Mouse (Mus musculus) brain, adult 2 months (tissue): ENCODE measurements at regions not wholly inside any gene's neighbourhood (a gene's known extent, or its start where the extent isn't known, plus 50 kb on each side); places are given as distances from the start of the nearest gene placed in this dataset.

ENCODE experiments used
- DNase-seq: peaks from one replicate; pipeline ENCODE4 v3.0.0; 2011; ENCODE audit warnings: low read depth, low spot score

- no peak for DNase-seq
These were observed 367.5 kb upstream of the Cited2 start for GRCm38 (mm10) chr10:17355476-17355875.

GRCm38 (mm10) chr10:17356041-17356440 lies 367.0 kb upstream of the Cited2 start:
- DNase-seq = peak; percentile 34

DNA sequence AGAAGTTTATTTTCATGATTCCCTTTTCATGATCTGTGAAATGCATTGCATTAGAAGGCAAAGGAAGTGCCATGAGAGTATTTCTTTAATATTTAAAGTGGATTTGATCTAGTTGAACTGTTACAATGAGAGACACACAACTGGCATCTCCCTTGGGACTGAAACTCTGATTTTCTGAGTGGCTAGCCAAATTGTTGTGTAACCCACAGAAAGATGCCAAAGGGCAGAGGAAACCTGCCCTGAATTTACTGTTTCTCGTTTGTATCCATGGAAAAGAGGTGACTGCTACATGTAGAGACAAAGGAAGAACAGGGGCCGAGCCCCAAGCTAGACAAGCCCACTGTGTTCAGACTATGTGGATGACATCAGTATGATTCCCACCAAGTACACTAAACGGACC lies 360.4 kb upstream of the Cited2 start:
- DNase-seq = no peak

DNA sequence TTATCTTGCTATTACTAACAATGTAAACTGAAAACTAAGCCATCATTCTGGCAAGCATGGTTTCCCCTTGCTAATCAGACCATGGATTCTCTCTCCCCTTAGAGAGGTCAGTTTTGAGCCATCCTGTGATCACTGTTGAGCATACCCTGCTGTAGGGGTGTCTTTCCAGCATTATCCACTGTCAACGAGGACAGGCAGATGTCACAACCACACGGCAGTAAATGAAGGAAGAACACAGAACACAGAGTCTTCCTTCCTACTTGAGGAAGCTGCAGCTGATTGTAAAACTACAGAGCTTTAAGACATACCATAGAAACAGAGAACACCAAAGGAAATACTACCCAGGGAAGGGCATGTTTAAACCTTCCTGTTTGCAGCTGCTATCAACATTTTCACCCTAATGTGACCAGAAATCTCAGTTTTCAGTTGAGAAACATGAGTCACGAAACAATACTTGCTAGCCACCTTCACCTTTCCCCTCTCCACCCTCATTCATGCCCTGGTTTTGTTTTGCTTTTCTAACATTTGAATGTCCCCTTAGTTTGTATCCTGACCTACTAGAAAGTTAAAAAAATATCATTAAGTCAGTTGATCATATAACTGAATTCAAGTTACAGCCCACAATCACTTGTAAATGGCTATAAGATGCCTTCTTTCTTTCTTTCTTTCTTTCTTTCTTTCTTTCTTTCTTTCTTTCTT lies 356.8 kb upstream of the Cited2 start:
- DNase-seq = no peak

DNA sequence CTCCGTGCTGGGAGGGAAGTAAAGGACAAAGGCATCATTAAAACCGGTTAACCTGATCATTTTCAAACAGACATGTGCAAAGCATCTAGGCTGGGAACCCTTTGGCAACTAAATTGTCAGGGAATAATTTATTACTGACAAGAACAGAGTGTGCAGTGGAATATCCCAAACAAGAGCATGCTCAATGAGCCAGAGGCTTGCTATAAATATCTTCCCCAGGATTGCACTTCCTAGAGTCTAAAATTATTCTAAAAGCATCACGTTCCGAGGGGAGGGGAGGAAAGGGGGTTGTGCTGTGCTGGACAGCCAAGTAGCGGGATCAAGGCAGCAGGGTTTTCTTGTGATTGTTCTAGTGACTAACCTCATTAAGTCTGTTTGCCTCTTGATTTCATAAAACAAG lies 356.0 kb upstream of the Cited2 start:
- peak; percentile 78 for DNase-seq

DNA sequence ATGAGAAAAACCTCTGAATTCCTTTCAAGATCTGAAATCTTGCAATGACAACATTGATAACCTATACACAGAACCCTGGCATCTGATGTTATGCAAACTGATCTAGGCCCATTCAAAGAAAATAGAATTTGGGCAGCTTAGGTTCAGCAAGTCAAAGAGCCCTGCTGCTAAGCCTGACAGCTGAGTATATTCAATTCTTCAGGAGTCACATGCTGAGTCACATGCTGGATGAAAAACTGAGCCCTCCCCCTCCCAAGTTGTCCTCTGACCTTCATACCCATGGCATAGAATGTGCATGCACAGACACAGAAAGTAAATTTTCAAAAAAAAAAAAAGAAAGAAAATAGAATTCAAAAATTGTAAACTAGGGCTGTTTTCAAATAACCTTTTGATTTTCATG lies 355.6 kb upstream of the Cited2 start:
- DNase-seq = no peak

GRCm38 (mm10) chr10:17368636-17369035 lies 354.4 kb upstream of the Cited2 start:
- DNase-seq = no peak

DNA sequence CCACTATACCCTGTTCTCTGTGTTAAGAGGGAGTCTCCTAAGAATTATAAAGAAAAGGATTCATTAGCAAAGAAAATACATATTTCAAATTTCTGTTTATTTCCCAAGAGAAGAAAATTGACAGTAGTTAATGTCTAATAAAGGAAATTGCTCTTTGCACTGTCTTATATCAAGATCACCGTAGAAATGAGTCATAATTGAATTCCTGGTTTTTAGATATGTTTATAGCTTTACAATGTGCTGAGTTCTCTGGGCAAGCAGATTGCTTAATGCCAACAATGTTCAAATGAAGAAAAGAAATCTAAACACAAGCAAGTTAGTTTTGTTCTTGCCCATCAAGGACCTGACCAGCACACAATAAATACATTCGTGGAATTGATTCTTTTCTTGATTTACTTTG lies 350.1 kb upstream of the Cited2 start:
- DNase-seq = no peak

DNA sequence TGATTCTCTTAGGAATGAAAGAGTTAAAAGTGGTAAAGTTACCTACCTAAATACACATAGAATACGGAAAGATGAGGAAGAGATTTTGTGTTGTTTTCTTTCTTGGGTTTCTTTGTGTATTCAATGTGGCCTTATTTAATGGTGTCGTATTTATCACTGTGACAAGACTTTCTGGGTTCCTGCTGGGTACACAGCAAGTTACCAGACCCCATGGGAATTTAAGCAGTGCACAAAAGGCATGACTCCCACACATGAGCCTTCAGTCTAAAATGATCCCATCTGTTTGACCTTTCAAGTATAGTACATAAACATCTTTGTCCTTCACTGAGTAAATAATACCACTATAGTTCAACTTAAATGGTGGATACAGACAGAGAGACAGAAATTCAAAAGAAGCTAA lies 349.0 kb upstream of the Cited2 start:
- DNase-seq = no peak

GRCm38 (mm10) chr10:17382990-17383389 lies 340.0 kb upstream of the Cited2 start:
- DNase-seq = no peak

- DNase-seq = peak; percentile 49
These were observed 337.8 kb upstream of the Cited2 start for GRCm38 (mm10) chr10:17385181-17385580.

- peak; percentile 55 for DNase-seq
These were observed 335.7 kb upstream of the Cited2 start for GRCm38 (mm10) chr10:17387296-17387695.

- peak; percentile 57 for DNase-seq
These were observed 327.4 kb upstream of the Cited2 start for GRCm38 (mm10) chr10:17395495-17396224.

GRCm38 (mm10) chr10:17403899-17404298 lies 319.1 kb upstream of the Cited2 start:
- peak; percentile 16 for DNase-seq

GRCm38 (mm10) chr10:17407854-17408606 lies 315.0 kb upstream of the Cited2 start:
- DNase-seq = peak; percentile 10

DNA sequence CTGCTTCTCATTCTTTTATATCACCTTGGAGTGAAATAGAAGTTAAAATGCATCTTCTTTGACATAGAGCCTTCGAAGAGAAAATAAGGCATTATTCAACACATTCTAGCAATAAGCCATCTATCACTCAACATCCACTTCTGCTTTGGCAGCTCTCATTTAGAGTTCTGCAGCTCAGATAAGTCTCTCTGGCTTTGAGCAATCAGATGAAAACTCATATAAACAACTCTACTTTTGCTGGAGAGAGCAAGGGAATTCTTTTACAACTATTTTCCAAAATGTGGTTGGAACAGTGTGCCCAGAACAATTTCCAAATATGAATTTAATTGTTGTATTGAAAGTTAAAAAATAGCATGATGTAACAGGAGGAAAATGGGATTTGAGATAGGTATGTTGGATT lies 314.2 kb upstream of the Cited2 start:
- no peak for DNase-seq

GRCm38 (mm10) chr10:17411300-17411987 lies 311.6 kb upstream of the Cited2 start:
- no peak for DNase-seq

DNA sequence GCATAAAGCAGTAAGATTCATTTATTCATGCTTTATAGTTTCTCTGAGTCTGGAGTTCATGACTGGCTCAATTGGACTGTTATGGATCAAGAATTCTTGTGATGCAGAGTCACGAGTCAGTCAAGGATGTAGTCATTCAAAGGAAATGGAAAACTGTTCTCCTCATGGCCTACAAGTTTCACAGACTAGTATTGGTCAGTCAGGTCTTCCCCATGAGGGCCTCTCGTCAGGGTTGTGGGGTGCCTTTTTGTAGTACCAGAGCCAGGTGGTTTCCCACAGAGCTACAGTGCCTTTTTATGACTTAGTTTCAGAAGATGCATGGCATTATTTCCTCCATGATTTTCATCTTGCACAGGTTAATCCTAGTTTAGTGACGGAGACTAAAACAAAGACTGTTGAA lies 307.9 kb upstream of the Cited2 start:
- no peak for DNase-seq

- no peak for DNase-seq
These were observed 306.9 kb upstream of the Cited2 start for GRCm38 (mm10) chr10:17416121-17416520.

DNA sequence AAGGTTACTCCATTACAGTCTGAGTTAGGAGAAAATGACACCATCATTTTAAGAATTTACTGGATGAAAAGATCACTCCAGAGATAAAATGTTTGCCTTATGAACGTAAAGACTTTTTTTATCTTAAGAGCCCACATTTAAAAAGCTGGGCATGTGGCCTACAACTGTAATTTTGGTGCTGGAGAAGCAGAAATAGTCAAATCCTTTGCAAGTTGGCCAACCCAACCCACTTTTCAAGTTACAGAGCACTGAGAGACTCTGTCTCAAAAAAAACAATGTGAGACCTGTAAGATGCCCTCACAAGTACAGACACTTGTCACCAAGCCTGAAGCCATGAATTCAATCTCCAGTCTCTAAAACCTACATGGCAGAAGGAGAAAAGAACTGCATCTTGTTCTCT lies 305.6 kb upstream of the Cited2 start:
- peak; percentile 40 for DNase-seq

GRCm38 (mm10) chr10:17418227-17418685 lies 304.8 kb upstream of the Cited2 start:
- DNase-seq = peak; percentile 58
